Mouse (Mus musculus): ENCODE results near the gene Gnb4. TPM values are rescaled to one million over a fixed set of nuclear protein-coding genes. Genes with fewer than 3 reads are reported as not detected.

Gene Gnb4
- total RNA-seq, 2 experiments from 2014 or later = 12.1 to 13.5 TPM

- DNase-seq = no peak
Measured at GRCm38 (mm10) chr3:32614786-32615185, 1.6 kb downstream of the Gnb4 start.

- DNase-seq = no peak
Measured at GRCm38 (mm10) chr3:32611606-32612170, 4.7 kb downstream of the Gnb4 start.

- peak; percentile 63 to 75 for DNase-seq
Measured at GRCm38 (mm10) chr3:32610560-32610959, 5.8 kb downstream of the Gnb4 start.

- DNase-seq = no peak
Measured at GRCm38 (mm10) chr3:32609233-32609632, 7.2 kb downstream of the Gnb4 start.

GRCm38 (mm10) chr3:32601055-32601454 is 15.3 kb downstream of the Gnb4 start:
- DNase-seq = no peak

GRCm38 (mm10) chr3:32599328-32599727 is 17.1 kb downstream of the Gnb4 start:
- no peak for DNase-seq

GRCm38 (mm10) chr3:32595080-32595479 is 21.3 kb downstream of the Gnb4 start:
- no peak for DNase-seq

GRCm38 (mm10) chr3:32586274-32586673 is 30.1 kb downstream of the Gnb4 start:
- no peak for DNase-seq

GRCm38 (mm10) chr3:32583489-32583888 is 32.9 kb downstream of the Gnb4 start:
- DNase-seq = no peak

GRCm38 (mm10) chr3:32581911-32582310 is 34.5 kb downstream of the Gnb4 start:
- DNase-seq = no peak

GRCm38 (mm10) chr3:32580738-32581137 is 35.6 kb downstream of the Gnb4 start:
- no peak for DNase-seq

- DNase-seq = no peak
Measured at GRCm38 (mm10) chr3:32578772-32579171, 37.6 kb downstream of the Gnb4 start.

- DNase-seq = peak in 1 of 2 experiments; percentile 8
Measured at GRCm38 (mm10) chr3:32575151-32575550, 41.2 kb downstream of the Gnb4 start.

GRCm38 (mm10) chr3:32573881-32574280 is 42.5 kb downstream of the Gnb4 start:
- DNase-seq = no peak

GRCm38 (mm10) chr3:32573086-32573485 is 43.3 kb downstream of the Gnb4 start:
- DNase-seq = no peak

- no peak for DNase-seq
Measured at GRCm38 (mm10) chr3:32563401-32563800, 53.0 kb downstream of the Gnb4 start.

GRCm38 (mm10) chr3:32553061-32553460 is 63.3 kb downstream of the Gnb4 start:
- no peak for DNase-seq

GRCm38 (mm10) chr3:32538091-32538490 is 78.3 kb downstream of the Gnb4 start:
- DNase-seq = peak in 1 of 2 experiments; percentile 23

- DNase-seq = peak; percentile 88 to 92
Measured at GRCm38 (mm10) chr3:32537556-32537955, 78.8 kb downstream of the Gnb4 start.

GRCm38 (mm10) chr3:32535692-32536091 is 80.7 kb downstream of the Gnb4 start:
- no peak for DNase-seq

All from heart, adult 18-20 months (tissue).